Mouse (Mus musculus) olfactory bulb, adult 2 months (tissue): ENCODE results near the gene Nhlrc2. TPM values are rescaled to one million over a fixed set of nuclear protein-coding genes. Genes with fewer than 3 reads are reported as not detected.
"Not testable (repeated sequence)": the region's sequence is repeated elsewhere in the genome, so short reads cannot be mapped to it uniquely, and the experiment has no call there.

ENCODE experiments used
- H3K27ac ChIP-seq: fragments of 200-500 bp; 2 replicates; pipeline ENCODE4 v1.5.1; 2012; ENCODE audit warnings: low read depth, low read length; ENCODE audit not compliant: insufficient read depth
- H3K4me1 ChIP-seq: fragments of 200-500 bp; 2 replicates; pipeline ENCODE4 v1.6.1; 2012; ENCODE audit warnings: low read length; ENCODE audit not compliant: control insufficient read depth, insufficient read depth
- H3K4me3 ChIP-seq: fragments of 200-500 bp; 2 replicates; pipeline ENCODE4 v1.5.1; 2012; ENCODE audit warnings: mild to moderate bottlenecking, low read depth, low read length, moderate library complexity; ENCODE audit not compliant: insufficient read depth
- CTCF ChIP-seq: fragments of 200-500 bp; IDR thresholded peaks from 2 replicates; pipeline ENCODE4 v1.5.1; 2012; ENCODE audit warnings: low read depth, mild to moderate bottlenecking, low read length, moderate library complexity; ENCODE audit not compliant: insufficient read depth
- POLR2A ChIP-seq: fragments of 200-500 bp; IDR thresholded peaks from 2 replicates; pipeline ENCODE4 v1.6.1; 2012; ENCODE audit warnings: mild to moderate bottlenecking, low read depth, low read length, moderate library complexity; ENCODE audit not compliant: insufficient read depth
- WGBS: fragments of 180-500 bp; shearing (Covaris S2); methylation state at CpG from one replicate; pipeline ENCODE4 v1.1.7; 2018; 5-methylcytosine and 5-hydroxymethylcytosine counted together
- polyA plus RNA-seq: library from polyadenylated mRNA; stranded (reverse); fragments of >200 nt; gene quantifications from 2 replicates; pipeline ENCODE4 v1.2.4, GENCODE M21; 2012; ENCODE audit warnings: low replicate concordance; ENCODE audit not compliant: missing spikeins, insufficient read depth, insufficient read length

Gene Nhlrc2
- not detected in 2 replicates for polyA plus RNA-seq

GRCm38 (mm10) chr19:56548230-56549032, at the start of gene Nhlrc2:
TSS of gene Nhlrc2 (plus strand) at chr19:56548261.
- WGBS, result under 1% methylated on average over 69 of the region's 69 CpGs
- H3K4me1 ChIP-seq, result 0 out of 2 replicates have a peak, but pooled peaks cover 3% of the 10 kb centered on the region
- TF ChIP-seq POLR2A (peak; percentile 21; the same call in 1 of the 2 replicates), CTCF (no peak)
- H3K27ac ChIP-seq, result peak within 1 kb of the TSS; percentile 91
- peak within 1 kb of the TSS; percentile 97 for H3K4me3 ChIP-seq

GRCm38 (mm10) chr19:56503069-56503468, 45.0 kb upstream of the Nhlrc2 start:
- H3K4me1 ChIP-seq, H3K4me3 ChIP-seq, H3K27ac ChIP-seq: not testable (repeated sequence)
- no CpG with 5 or more reads among the region's 5 CpGs for WGBS

DNA sequence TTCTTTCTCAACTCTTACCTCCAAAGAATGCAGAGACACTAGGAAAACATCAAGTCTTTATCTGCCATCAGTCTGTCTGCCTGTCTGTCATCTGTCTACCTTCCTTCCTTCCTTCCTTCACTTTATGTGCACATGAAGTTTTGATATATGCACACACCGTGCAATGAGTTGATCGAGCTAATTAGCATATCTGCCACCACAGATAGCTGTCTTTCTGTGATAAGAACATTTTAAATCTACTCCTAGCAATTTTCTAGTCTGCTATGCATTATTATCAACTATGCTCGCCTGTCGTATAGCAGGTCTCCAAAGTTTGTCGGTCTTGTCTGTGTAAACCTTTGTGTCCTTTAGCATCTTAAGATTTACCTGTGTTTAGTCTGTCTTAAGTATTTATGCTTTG, 44.5 kb upstream of the Nhlrc2 start:
- WGBS, result no CpG with 5 or more reads among the region's 5 CpGs
- H3K4me3 ChIP-seq, H3K4me1 ChIP-seq, H3K27ac ChIP-seq: not testable (repeated sequence)

- WGBS, result no CpG with 5 or more reads among the region's 4 CpGs
- not testable (repeated sequence) for H3K4me3 ChIP-seq, H3K4me1 ChIP-seq, H3K27ac ChIP-seq
These were observed 36.9 kb upstream of the Nhlrc2 start for GRCm38 (mm10) chr19:56511207-56511606.

DNA sequence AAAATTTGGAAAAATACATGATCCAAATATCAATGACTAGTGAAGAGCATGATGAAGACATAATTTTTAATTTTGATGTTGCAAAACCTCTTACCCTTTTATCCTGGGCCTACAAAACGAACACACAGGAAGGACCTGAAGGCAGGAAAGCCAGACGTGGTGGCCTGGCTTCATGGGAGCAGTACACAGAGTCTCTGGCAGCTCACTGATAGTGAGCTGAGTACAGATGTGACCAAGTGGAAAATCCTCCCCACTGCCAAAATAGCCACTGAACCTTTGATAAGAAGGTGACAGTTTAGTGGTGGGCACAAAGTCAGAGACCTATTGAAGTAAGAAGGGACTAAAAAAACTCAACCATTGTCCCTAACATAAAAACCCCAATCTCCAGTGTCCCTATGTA, 34.5 kb upstream of the Nhlrc2 start:
- not testable (repeated sequence) for H3K27ac ChIP-seq, H3K4me3 ChIP-seq, H3K4me1 ChIP-seq
- WGBS, result no CpG with 5 or more reads among the region's 2 CpGs

DNA sequence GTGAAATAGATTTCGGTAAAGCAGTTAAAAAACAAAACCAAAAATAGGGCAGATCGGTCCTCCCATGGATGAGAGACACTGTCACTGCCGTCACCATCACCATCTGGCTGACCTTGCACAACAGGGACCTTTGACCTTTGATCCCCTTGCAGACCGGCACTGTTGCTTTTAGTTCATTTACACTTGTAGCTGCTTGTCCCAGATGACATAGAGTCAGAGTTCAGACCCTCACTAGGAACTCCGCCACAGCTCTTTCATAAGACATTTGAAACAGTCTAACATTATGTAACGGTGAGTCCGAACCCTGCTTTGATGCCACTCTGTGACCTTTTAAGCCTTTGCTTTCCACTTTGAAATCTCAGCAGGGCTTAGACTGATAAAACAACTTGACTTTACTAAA, 28.7 kb upstream of the Nhlrc2 start:
- WGBS, result no CpG with 5 or more reads among the region's 7 CpGs
- not testable (repeated sequence) for H3K4me1 ChIP-seq, H3K27ac ChIP-seq, H3K4me3 ChIP-seq

DNA sequence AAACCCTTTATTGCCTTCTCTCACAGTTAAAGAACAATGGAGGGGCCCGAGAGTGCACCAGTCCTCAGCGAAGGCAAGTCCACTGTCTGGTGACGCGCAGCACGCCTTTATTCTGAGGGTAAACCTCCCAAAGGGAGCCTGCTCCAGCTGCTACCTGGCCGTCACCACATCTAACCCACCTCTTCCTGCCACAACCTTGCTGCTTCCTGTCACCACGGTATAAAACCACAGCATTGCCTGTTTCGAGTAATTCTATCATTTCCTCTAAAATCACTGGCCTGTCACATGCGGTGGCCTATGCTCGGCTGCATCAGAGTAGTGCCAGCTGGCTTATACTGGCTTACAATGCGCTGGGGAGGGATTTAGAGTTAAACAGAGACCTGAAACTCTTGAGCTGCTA, 17.5 kb upstream of the Nhlrc2 start:
- H3K4me3 ChIP-seq, H3K27ac ChIP-seq, H3K4me1 ChIP-seq: not testable (repeated sequence)
- WGBS, result no CpG with 5 or more reads among the region's 11 CpGs

DNA sequence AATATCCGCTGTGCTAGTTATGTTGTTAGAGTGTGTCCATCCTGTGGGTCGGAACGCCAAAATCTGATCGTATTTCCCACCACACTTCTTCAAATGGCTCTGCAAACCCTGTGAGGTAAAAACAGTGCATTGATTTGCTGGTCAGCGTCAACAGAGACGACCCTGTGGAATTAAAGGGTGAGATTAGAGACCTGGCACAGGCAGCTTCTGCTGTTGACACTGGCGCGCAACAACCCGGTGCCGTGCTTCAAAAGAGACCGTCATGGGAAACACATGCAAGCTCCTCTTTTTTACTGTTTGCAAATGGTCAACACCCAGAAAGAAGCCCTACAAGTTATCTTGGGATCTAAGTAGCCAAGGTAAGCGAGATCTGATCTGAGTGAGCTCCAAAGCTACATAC, 16.8 kb upstream of the Nhlrc2 start:
- peaks cover 5% of the 10 kb centered on the region; the same call in 1 of the 2 replicates for H3K4me1 ChIP-seq
- WGBS, result 94% methylated on average over 12 of the region's 12 CpGs
- H3K27ac ChIP-seq, result no peak overlapping the region
- no peak overlapping the region for H3K4me3 ChIP-seq
- TF ChIP-seq CTCF (no peak), POLR2A (no peak)

- TF ChIP-seq CTCF (no peak), POLR2A (no peak)
- WGBS, result 75% methylated on average over 14 of the region's 14 CpGs
- H3K4me3 ChIP-seq, result no peak overlapping the region
- H3K4me1 ChIP-seq, result peaks cover 5% of the 10 kb centered on the region; the same call in 1 of the 2 replicates
- no peak overlapping the region for H3K27ac ChIP-seq
These were observed 14.6 kb upstream of the Nhlrc2 start for GRCm38 (mm10) chr19:56533291-56534071.

DNA sequence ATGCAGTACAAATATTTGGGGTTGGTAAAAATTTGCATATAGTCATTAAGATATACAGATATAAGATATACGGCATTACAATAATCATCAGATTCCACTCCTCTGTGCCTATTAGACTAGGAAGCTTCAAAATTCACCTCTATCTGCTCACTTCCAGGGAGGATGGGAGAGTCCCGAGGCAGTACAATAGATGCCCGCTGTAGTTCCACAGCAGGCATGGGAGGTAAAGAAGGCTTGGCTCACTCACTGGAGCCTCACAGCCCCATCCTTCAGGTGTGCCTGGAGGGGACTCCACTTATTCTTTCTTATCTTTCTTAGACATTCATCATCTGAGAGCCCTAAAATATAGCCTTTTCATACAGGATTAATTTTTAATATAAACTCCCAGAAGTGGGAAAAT, 13.7 kb upstream of the Nhlrc2 start:
- TF ChIP-seq CTCF (no peak), POLR2A (no peak)
- no peak overlapping the region for H3K4me3 ChIP-seq
- 81% methylated on average over 3 of the region's 3 CpGs for WGBS
- H3K4me1 ChIP-seq, result peaks cover 5% of the 10 kb centered on the region; the same call in 1 of the 2 replicates
- H3K27ac ChIP-seq, result no peak overlapping the region
